Comparison of ENCODE assay signal across 16 mouse cellular contexts in genomic region chr2:124653161-124653560, GRCm38 (mm10).
DNase-seq lines count a peak whose midpoint lies in the region; ATAC-seq lines count a peak whose summit lies in the region.
"Had no signal": no experiment of that assay in that cellular context is flagged by ENCODE, and none has a peak within 500 bp of the region (broad histone marks: within the 10 kb centered on the region; RNA-seq: fewer than 3 reads in every experiment).

No protein-coding gene starts in this region.

- no peaks in the 10 kb centered on the region for H3K9me3 ChIP-seq in hindbrain, embryonic 13.5 days
- H3K9me3 ChIP-seq in hindbrain, embryonic 10.5 days, result no peaks in the 10 kb centered on the region
- H3K9me3 ChIP-seq in neural tube, embryonic 14.5 days (ENCODE audit: control insufficient read depth, low read length), result no peaks in the 10 kb centered on the region

- peak overlapping the region; percentile 56; the same call in 1 of the 2 replicates for H3K27ac ChIP-seq in hindbrain, embryonic 13.5 days
- no peak overlapping the region for H3K27ac ChIP-seq in hindbrain, embryonic 10.5 days
- H3K27ac ChIP-seq in neural tube, embryonic 14.5 days (ENCODE audit: low read depth, low read length), result peak overlapping the region; percentile 5; the same call in 1 of the 2 replicates

- ATAC-seq in hindbrain, embryonic 13.5 days (ENCODE audit: low FRiP score), result no peak
- ATAC-seq in neural tube, embryonic 14.5 days (ENCODE audit: low read depth), result no peak
- ATAC-seq: Patski had no signal

- WGBS in hindbrain, embryonic 13.5 days, result 89% methylated on average over 7 of the region's 7 CpGs
- WGBS in hindbrain, embryonic 10.5 days, result 92% methylated on average over 7 of the region's 7 CpGs
- WGBS in neural tube, embryonic 14.5 days, result 91% methylated on average over 7 of the region's 7 CpGs

- H3K27me3 ChIP-seq in hindbrain, embryonic 13.5 days, result no peaks in the 10 kb centered on the region
- H3K27me3 ChIP-seq in hindbrain, embryonic 10.5 days (ENCODE audit: insufficient read depth, poor library complexity, severe bottlenecking), result no peaks in the 10 kb centered on the region
- H3K27me3 ChIP-seq in neural tube, embryonic 14.5 days (ENCODE audit: control insufficient read depth, insufficient read depth, low read length), result no peaks in the 10 kb centered on the region
- H3K27me3 ChIP-seq: Patski had no signal

- H3K4me3 ChIP-seq in hindbrain, embryonic 13.5 days, result no peak overlapping the region
- H3K4me3 ChIP-seq in hindbrain, embryonic 10.5 days, result no peak overlapping the region
- no peak overlapping the region for H3K4me3 ChIP-seq in neural tube, embryonic 14.5 days (ENCODE audit: low read depth, low read length)

- DNase-seq in hindbrain, embryonic 10.5 days (ENCODE audit: low spot score), result no peak
- DNase-seq in neural tube, embryonic 10.5 days (ENCODE audit: extremely low spot score, low spot score), result no peak
- peak; percentile 46 to 52 for DNase-seq in cerebellum, postnatal 10 days
- no peak for DNase-seq in kidney, adult 18-20 months
- no peak for DNase-seq in lung, postnatal 10 days
- DNase-seq: adrenal gland, postnatal 25 days; gastrocnemius, postnatal 10 days; kidney, adult 8-10 months; kidney, postnatal 25 days; left cerebral cortex, postnatal 4 days; lung, adult 18-20 months; lung, postnatal 36 days; right cerebral cortex, adult 18-20 months had no signal

- no peak overlapping the region for H3K9ac ChIP-seq in hindbrain, embryonic 13.5 days
- H3K9ac ChIP-seq in neural tube, embryonic 14.5 days (replicated peaks; ENCODE audit: low read depth, low read length), result no peak overlapping the region

- H3K36me3 ChIP-seq in hindbrain, embryonic 13.5 days, result peaks cover 25% of the 10 kb centered on the region
- H3K36me3 ChIP-seq in hindbrain, embryonic 10.5 days, result peaks cover 35% of the 10 kb centered on the region
- peaks cover 12% of the 10 kb centered on the region; the same call in 1 of the 2 replicates for H3K36me3 ChIP-seq in neural tube, embryonic 14.5 days (ENCODE audit: control insufficient read depth, insufficient read depth, low read length)

- no peaks in the 10 kb centered on the region; the same call in 1 of the 2 replicates for H3K4me1 ChIP-seq in hindbrain, embryonic 13.5 days (replicated peaks)
- H3K4me1 ChIP-seq in hindbrain, embryonic 10.5 days (replicated peaks), result peaks cover 2% of the 10 kb centered on the region; the same call in 1 of the 2 replicates
- H3K4me1 ChIP-seq in neural tube, embryonic 14.5 days (ENCODE audit: control insufficient read depth, insufficient read depth, low read length), result no peaks in the 10 kb centered on the region

- H3K4me2 ChIP-seq in hindbrain, embryonic 13.5 days, result no peak overlapping the region
- no peak overlapping the region for H3K4me2 ChIP-seq in neural tube, embryonic 14.5 days (ENCODE audit: low read depth, low read length)

Comparison
In these comparisons a context has a peak if more than half of its experiments do, and no peak if none do; other contexts are left out.
1. DNase-seq: peak in cerebellum, postnatal 10 days (2 of 2); none in hindbrain, embryonic 10.5 days (single experiment), neural tube, embryonic 10.5 days (single experiment), kidney, adult 18-20 months (single experiment) and lung, postnatal 10 days (single experiment).